ENCODE assay signal across 10 mouse cellular contexts in the genomic region with DNA sequence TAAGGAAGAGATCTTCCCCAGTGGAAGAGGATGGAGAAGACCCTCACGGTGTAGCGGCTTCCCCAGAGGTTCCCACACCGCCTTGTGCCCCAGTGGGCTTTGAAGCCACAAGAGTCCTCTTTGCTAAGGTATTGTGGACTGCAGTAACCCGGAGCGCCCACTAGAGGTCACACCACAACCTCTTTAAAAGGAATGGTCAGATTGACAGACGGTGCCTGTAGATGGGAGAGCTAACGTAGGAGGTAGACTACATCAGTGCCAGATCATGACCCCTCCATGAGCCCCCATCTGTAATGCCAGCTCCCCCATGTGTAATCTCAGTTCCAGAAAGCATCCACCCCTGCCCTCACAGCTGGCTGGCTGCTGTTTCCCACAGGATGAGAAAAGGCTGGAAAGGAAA. TPM values are rescaled to one million over a fixed set of nuclear protein-coding genes. Genes with fewer than 3 reads are reported as not detected.
DNase-seq lines count a peak whose midpoint lies in the region; ATAC-seq lines count a peak whose summit lies in the region.
"Had no signal": no experiment of that assay in that cellular context is flagged by ENCODE, and none has a peak within 500 bp of the region (broad histone marks: within the 10 kb centered on the region; RNA-seq: fewer than 3 reads in every experiment).

No protein-coding gene starts in this region.

- peaks cover 3% of the 10 kb centered on the region; the same call in 1 of the 2 replicates for H3K27me3 ChIP-seq in limb, embryonic 13.5 days

- ATAC-seq in limb, embryonic 13.5 days (ENCODE audit: low FRiP score, low read depth), result peak; percentile 45; the same call in 1 of the 2 replicates
- ATAC-seq in monocyte, adult 5-6 weeks (replicated peaks; ENCODE audit: insufficient number of reproducible peaks, low FRiP score, low TSS enrichment, poor library complexity, severe bottlenecking), result peak; percentile 79

- no peaks in the 10 kb centered on the region for H3K4me1 ChIP-seq in limb, embryonic 13.5 days
- H3K4me1 ChIP-seq: embryonic facial prominence, embryonic 12.5 days had no signal

- DNase-seq in 3T3-L1 (ENCODE audit: low read depth, low spot score) (peak; percentile 75), WW6 (ENCODE audit: low read depth, low spot score) (peak; percentile 65)
- DNase-seq in cerebellum, postnatal 25 days, result peak; percentile 78 to 87
- DNase-seq in gastrocnemius, postnatal 36 days, result peak; percentile 62 to 70
- DNase-seq in kidney, adult 8-10 months, result peak; percentile 40 to 79
- peak; percentile 58 for DNase-seq in telencephalon, adult 2 months (ENCODE audit: low read depth, low spot score)

- H3K4me3 ChIP-seq in limb, embryonic 13.5 days, result no peak overlapping the region
- H3K4me3 ChIP-seq: embryonic facial prominence, embryonic 12.5 days had no signal

- peaks cover 4% of the 10 kb centered on the region; the same call in 1 of the 2 replicates for H3K9me3 ChIP-seq in limb, embryonic 13.5 days
- H3K9me3 ChIP-seq: embryonic facial prominence, embryonic 12.5 days had no signal

- intact Hi-C loops in gastrocnemius, postnatal 36 days (cut with DNase I), result loop anchor here (2.0 to 5.0 kb wide), 3 partner anchors 38 to 140 kb away; no protein-coding TSS in a partner anchor

- H3K27ac ChIP-seq in limb, embryonic 13.5 days, result no peak overlapping the region
- H3K27ac ChIP-seq: embryonic facial prominence, embryonic 12.5 days had no signal

- H3K4me2 ChIP-seq in limb, embryonic 13.5 days (replicated peaks), result no peak overlapping the region
- H3K4me2 ChIP-seq: embryonic facial prominence, embryonic 12.5 days had no signal

- peaks cover 31% of the 10 kb centered on the region for H3K36me3 ChIP-seq in limb, embryonic 13.5 days

- no peak overlapping the region for H3K9ac ChIP-seq in limb, embryonic 13.5 days
- H3K9ac ChIP-seq: embryonic facial prominence, embryonic 12.5 days had no signal

- 12% methylated on average over 7 of the region's 7 CpGs for WGBS in limb, embryonic 13.5 days

RNA-seq across cellular contexts. Expression of a gene that starts 3.0 kb away (rescaled TPM):
- not detected for total RNA-seq in gastrocnemius, postnatal 36 days (2021)
- polyA plus RNA-seq in limb, embryonic 13.5 days (2015; fragmentation: Nextera tagmentation; extraction: Ambion mirVana), result not detected in 2 replicates
- total RNA-seq in monocyte, adult 5-6 weeks (2017), result not detected in 3 replicates
- polyA plus RNA-seq: embryonic facial prominence, embryonic 12.5 days; stomach, embryonic 14.5 days had no signal

RNA-seq across cellular contexts. Expression of a gene that starts 31.5 kb away (rescaled TPM):
- 100 to 1,000 TPM; 100 to 124 TPM for total RNA-seq in gastrocnemius, postnatal 36 days (2021)
- 17.6 and 19.3 TPM in 2 replicates for polyA plus RNA-seq in limb, embryonic 13.5 days (2015; fragmentation: Nextera tagmentation; extraction: Ambion mirVana)
- 3.8 to 7.4 TPM (median 5.3 TPM) in 3 replicates for total RNA-seq in monocyte, adult 5-6 weeks (2017)

RNA-seq across cellular contexts. Expression of a gene that starts 43.0 kb away (rescaled TPM):
- total RNA-seq in gastrocnemius, postnatal 36 days (2021), result 100 to 1,000 TPM; 133 to 158 TPM
- polyA plus RNA-seq in limb, embryonic 13.5 days (2015; fragmentation: Nextera tagmentation; extraction: Ambion mirVana), result 189 and 193 TPM in 2 replicates
- 141 to 166 TPM (median 161 TPM) in 3 replicates for total RNA-seq in monocyte, adult 5-6 weeks (2017)

Comparison
In these comparisons a context has a peak if more than half of its experiments do, and no peak if none do; other contexts are left out.
1. RNA of a gene that starts 31.5 kb away (total RNA-seq): 100 to 124 TPM in gastrocnemius, postnatal 36 days; 3.8 to 7.4 TPM in monocyte, adult 5-6 weeks; every median in the first group is over 10 times any median in the second.
2. Peak in every context shown above with its lines, with median percentiles within 50 percentile points of each other: DNase-seq.